Mouse (Mus musculus): Measurements from ENCODE around the gene Anks1b. TPM values are rescaled to one million over a fixed set of nuclear protein-coding genes. Genes with fewer than 3 reads are reported as not detected.

Gene Anks1b
- polyA plus RNA-seq, 1 experiment: 203 TPM

DNA sequence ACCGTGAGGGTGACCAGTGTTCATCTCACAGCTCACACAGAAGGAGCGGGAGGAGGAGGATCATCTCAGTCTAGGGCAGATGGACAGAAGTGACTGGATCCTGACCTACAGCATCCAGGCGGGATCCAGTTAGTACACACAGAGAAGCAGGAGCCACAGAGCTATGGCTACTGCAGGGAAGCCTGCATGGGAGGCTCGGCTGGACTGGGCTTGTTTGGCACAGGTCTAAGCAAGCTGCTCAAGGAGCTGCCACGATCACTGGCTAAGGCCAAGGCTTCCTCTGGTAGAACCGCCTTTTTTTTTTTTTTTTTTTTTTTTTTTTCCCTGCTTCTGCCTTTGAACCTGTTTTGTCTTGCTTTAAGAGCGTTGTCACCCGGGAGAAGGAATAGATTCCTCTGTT, 1034.1 kb downstream of the Anks1b start:
- no peak for DNase-seq (ENCODE audit: extremely low spot score in 1 of 2, low spot score in 1 of 2)

- DNase-seq (ENCODE audit: extremely low spot score in 1 of 2, low spot score in 1 of 2): no peak
These were observed 1050.2 kb downstream of the Anks1b start for GRCm38 (mm10) chr10:90923476-90923875.

- DNase-seq (ENCODE audit: extremely low spot score in 1 of 2, low spot score in 1 of 2): no peak
These were observed 1059.8 kb downstream of the Anks1b start for GRCm38 (mm10) chr10:90933088-90933487.

- no peak for DNase-seq (ENCODE audit: extremely low spot score in 1 of 2, low spot score in 1 of 2)
These were observed 1061.4 kb downstream of the Anks1b start for GRCm38 (mm10) chr10:90934678-90935077.

DNA sequence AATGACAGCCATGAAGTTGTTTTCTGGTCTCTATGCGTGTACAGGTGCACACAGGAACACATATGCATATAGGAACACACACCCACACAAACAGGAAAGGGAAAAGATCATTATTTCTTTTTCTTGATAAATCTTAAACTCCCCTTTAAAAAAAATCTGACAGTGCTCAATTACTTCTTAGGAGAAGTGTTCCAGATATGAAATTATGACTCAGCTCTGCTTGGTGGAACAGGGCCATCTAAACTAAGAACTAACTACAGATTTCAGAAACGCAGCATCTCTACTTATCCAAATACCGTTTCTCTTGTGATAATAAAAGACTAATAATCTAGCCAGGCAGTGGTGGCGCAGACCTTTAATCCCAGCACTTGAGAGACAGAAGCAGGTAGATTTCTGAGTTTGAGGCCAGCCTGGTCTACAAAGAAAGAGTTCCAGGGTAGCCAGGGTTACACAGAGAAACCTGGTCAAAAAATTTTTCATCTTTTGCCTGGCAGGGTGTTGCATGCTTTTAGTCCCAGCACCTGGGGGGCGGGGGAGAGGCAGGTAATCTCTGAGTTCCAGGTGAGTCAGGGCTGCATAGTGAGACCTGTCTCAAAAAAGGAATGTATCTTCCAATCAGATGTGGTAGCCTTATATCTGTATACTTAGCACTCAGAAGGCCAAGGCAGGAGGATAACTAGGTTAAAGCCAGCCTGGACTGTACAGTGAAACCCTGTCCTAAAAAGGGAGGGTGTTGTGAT, 1064.6 kb downstream of the Anks1b start:
- no peak for DNase-seq (ENCODE audit: extremely low spot score in 1 of 2, low spot score in 1 of 2)

- peak in 1 of 2 experiments; percentile 65 for DNase-seq (ENCODE audit: extremely low spot score in 1 of 2, low spot score in 1 of 2)
These were observed 1067.5 kb downstream of the Anks1b start for GRCm38 (mm10) chr10:90940521-90941520.

GRCm38 (mm10) chr10:90942001-90942700, 1068.8 kb downstream of the Anks1b start:
- DNase-seq (ENCODE audit: extremely low spot score in 1 of 2, low spot score in 1 of 2): no peak

DNA sequence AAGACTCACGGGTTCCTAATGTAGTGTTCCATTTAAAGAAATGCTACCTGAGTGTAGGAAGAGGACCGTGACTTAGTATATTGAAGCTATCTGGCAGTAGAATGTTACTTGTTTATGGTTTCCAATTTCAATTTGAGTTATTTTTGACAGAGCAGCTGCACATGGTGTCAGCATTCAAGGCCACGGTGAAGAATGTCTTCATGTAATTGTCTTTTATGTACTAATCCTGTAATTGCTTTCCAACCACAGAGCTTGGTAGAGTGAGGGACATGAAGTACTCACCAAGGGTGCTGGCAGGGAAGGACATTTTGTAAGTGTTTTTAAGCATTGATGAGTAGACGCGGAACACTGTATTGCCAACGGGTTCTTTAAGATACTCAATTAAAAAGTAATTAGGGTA, 1073.7 kb downstream of the Anks1b start:
- no peak for DNase-seq (ENCODE audit: extremely low spot score in 1 of 2, low spot score in 1 of 2)

- DNase-seq (ENCODE audit: extremely low spot score in 1 of 2, low spot score in 1 of 2): no peak
These were observed 1074.5 kb downstream of the Anks1b start for GRCm38 (mm10) chr10:90947608-90948373.

- DNase-seq (ENCODE audit: extremely low spot score in 1 of 2, low spot score in 1 of 2): no peak
These were observed 1079.9 kb downstream of the Anks1b start for GRCm38 (mm10) chr10:90953103-90953709.

DNA sequence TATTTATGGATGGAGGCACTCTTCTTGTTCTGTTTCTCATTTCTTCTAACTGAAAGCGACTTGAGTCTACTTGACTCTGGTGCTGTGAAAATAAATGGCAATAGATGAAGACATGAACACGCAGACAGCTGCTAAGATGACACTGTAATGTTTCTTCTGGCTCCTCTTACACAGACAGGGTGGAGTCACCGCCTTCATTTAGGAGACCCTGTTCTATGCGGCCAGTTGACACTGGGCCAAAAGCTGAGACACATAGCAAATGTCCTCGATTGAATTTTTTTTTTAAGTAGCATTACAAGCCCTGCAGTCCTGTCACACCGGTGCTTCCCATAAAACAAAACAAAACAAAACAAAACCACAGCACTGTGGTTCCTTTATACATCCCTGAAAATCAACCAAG, 1080.5 kb downstream of the Anks1b start:
- no peak for DNase-seq (ENCODE audit: extremely low spot score in 1 of 2, low spot score in 1 of 2)

- DNase-seq (ENCODE audit: extremely low spot score in 1 of 2, low spot score in 1 of 2): no peak
These were observed 1087.1 kb downstream of the Anks1b start for GRCm38 (mm10) chr10:90960374-90960773.

- no peak for DNase-seq (ENCODE audit: extremely low spot score in 1 of 2, low spot score in 1 of 2)
These were observed 1091.2 kb downstream of the Anks1b start for GRCm38 (mm10) chr10:90964511-90964910.

- peak in 1 of 2 experiments; percentile 60 for DNase-seq (ENCODE audit: extremely low spot score in 1 of 2, low spot score in 1 of 2)
These were observed 1092.5 kb downstream of the Anks1b start for GRCm38 (mm10) chr10:90965671-90966315.

DNA sequence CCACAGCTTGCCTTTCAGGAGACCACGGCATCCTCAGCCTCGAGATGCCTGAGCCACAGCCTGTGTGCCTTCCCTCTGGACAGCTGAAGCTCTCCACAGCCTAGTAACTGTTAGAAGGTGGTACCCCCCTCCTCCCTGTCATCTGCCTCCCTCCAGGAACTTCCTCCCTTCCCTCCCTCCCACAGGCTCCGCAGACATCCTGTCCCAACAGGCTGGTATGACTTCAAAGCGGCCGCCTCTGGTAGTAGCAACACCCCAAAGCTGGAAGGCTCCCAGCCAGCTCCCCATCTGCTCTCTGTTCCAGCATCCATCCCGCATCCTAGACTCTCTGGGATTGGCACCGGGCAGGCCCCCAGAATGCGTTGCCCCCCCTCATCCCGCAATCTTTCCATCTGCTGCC, 1093.5 kb downstream of the Anks1b start:
- peak; percentile 79 to 86 for DNase-seq (ENCODE audit: extremely low spot score in 1 of 2, low spot score in 1 of 2)

GRCm38 (mm10) chr10:90968247-90968646, 1094.9 kb downstream of the Anks1b start:
- DNase-seq (ENCODE audit: extremely low spot score in 1 of 2, low spot score in 1 of 2): no peak

DNA sequence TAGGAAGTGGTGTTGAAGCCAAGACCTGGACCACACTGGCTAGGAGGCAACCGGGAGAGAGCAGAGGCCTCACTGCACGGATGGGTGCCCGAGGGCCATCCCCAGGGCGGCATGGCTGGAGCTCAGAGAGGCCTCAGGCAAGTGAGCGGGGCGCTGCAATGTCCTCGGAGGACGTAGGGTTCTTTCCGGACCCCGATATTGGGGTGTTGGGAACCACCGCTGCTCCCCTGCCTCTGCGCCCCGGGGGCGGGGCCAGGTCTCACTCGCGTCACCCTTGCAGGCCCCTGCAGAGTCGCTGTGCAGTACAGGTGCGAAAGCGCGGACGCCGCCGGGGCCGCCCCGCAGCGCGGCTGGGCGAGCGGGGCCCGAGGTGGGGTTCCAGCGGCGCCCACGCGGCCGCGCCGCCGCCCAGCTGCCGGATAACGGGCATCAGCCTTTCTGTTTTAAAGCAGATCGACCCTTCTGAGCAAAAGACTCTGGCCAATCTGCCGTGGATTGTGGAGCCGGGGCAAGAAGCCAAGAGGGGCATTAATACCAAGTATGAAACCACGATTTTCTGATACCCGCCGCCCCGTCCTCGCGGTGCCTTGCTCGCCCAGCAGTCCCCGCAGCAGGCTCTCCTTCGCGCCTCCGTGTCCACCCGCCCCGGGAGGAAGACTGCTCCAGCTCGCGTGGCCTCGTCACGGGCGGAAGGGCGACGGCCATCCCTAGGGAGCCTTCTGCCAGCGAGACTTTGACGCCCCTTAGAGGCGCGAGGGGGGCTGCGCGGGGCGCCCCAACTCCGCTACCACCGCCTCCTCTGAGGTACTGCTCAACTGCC, 1096.3 kb downstream of the Anks1b start:
- DNase-seq (ENCODE audit: extremely low spot score in 1 of 2, low spot score in 1 of 2): no peak

DNA sequence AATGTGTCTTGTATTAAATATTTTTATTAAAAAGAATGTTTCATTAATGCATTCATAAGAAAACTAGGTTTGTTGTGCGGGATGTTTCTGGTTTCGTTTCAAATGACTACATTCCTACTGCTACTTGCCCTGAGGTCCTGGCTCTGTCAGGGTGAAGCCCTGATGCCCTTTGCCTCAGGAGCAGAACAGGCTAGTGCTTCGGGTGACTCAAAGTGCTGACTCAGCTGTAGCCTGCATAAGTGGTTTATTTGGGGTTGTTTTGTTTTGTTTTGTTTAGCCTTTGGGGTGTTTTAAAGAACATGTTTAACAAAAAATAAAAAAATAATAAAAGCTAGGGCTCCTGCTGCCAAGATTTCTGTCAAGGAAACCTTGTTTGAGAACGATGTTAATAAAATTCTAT, 1097.3 kb downstream of the Anks1b start:
- DNase-seq (ENCODE audit: extremely low spot score in 1 of 2, low spot score in 1 of 2): no peak

All from frontal cortex, adult 2 months (tissue).